Mouse (Mus musculus): ENCODE measurements around the gene Ccdc47. TPM values are rescaled to one million over a fixed set of nuclear protein-coding genes. Genes with fewer than 3 reads are reported as not detected.

Ccdc47 gene
- polyA plus RNA-seq, 1 experiment from 2014 or later, result 69.9 TPM

GRCm38 (mm10) chr11:106170807-106171206 lies 45.3 kb downstream of the Ccdc47 start:
- 83% methylated on average over 7 of the region's 7 CpGs for WGBS
- Histone ChIP-seq H3K27me3 (ENCODE audit: low read depth, poor library complexity, severe bottlenecking) (no peaks in the 10 kb centered on the region), H3K36me3 (peaks cover 66% of the 10 kb centered on the region), H3K4me3 (no peak overlapping the region), H3K27ac (replicated peaks) (no peak overlapping the region), H3K9me3 (replicated peaks) (no peaks in the 10 kb centered on the region), H3K4me1 (no peaks in the 10 kb centered on the region)
- DNase-seq (ENCODE audit: low spot score), result no peak

GRCm38 (mm10) chr11:106167435-106167834 lies 48.7 kb downstream of the Ccdc47 start:
- H3K4me3 ChIP-seq, result no peak overlapping the region
- H3K9me3 ChIP-seq (replicated peaks), result no peaks in the 10 kb centered on the region
- WGBS, result 89% methylated on average over 5 of the region's 5 CpGs
- peaks cover 86% of the 10 kb centered on the region for H3K36me3 ChIP-seq
- H3K4me1 ChIP-seq, result no peaks in the 10 kb centered on the region
- no peaks in the 10 kb centered on the region for H3K27me3 ChIP-seq (ENCODE audit: low read depth, poor library complexity, severe bottlenecking)
- no peak for DNase-seq (ENCODE audit: low spot score)
- no peak overlapping the region for H3K27ac ChIP-seq (replicated peaks)

GRCm38 (mm10) chr11:106164601-106165180 lies 51.5 kb downstream of the Ccdc47 start:
- 89% methylated on average over 16 of the region's 16 CpGs for WGBS
- Histone ChIP-seq H3K36me3 (peaks cover 71% of the 10 kb centered on the region), H3K27me3 (ENCODE audit: low read depth, poor library complexity, severe bottlenecking) (no peaks in the 10 kb centered on the region), H3K27ac (replicated peaks) (no peak overlapping the region), H3K4me1 (peaks cover 18% of the 10 kb centered on the region), H3K9me3 (replicated peaks) (no peaks in the 10 kb centered on the region), H3K4me3 (no peak overlapping the region)
- no peak for DNase-seq (ENCODE audit: low spot score)

GRCm38 (mm10) chr11:106163546-106163945 lies 52.6 kb downstream of the Ccdc47 start:
- Histone ChIP-seq H3K4me3 (no peak overlapping the region), H3K4me1 (peaks cover 30% of the 10 kb centered on the region), H3K27me3 (ENCODE audit: low read depth, poor library complexity, severe bottlenecking) (no peaks in the 10 kb centered on the region), H3K9me3 (replicated peaks) (no peaks in the 10 kb centered on the region), H3K36me3 (peaks cover 70% of the 10 kb centered on the region), H3K27ac (replicated peaks) (no peak overlapping the region)
- WGBS, result 90% methylated on average over 4 of the region's 4 CpGs
- DNase-seq (ENCODE audit: low spot score), result no peak

GRCm38 (mm10) chr11:106162237-106162636 lies 53.9 kb downstream of the Ccdc47 start:
- peaks cover 39% of the 10 kb centered on the region for H3K4me1 ChIP-seq
- 86% methylated on average over 2 of the region's 2 CpGs for WGBS
- no peak for DNase-seq (ENCODE audit: low spot score)
- H3K27ac ChIP-seq (replicated peaks), result no peak overlapping the region
- no peaks in the 10 kb centered on the region for H3K9me3 ChIP-seq (replicated peaks)
- no peaks in the 10 kb centered on the region for H3K27me3 ChIP-seq (ENCODE audit: low read depth, poor library complexity, severe bottlenecking)
- peaks cover 72% of the 10 kb centered on the region for H3K36me3 ChIP-seq
- H3K4me3 ChIP-seq, result no peak overlapping the region

- Histone ChIP-seq H3K4me1 (peaks cover 39% of the 10 kb centered on the region), H3K27ac (replicated peaks) (peak within 1 kb of the TSS; percentile 93), H3K4me3 (peak within 1 kb of the TSS; percentile 92), H3K9me3 (replicated peaks) (no peaks in the 10 kb centered on the region), H3K36me3 (peaks cover 72% of the 10 kb centered on the region), H3K27me3 (ENCODE audit: low read depth, poor library complexity, severe bottlenecking) (no peaks in the 10 kb centered on the region)
- no peak for DNase-seq (ENCODE audit: low spot score)
- 31% methylated on average over 22 of the region's 22 CpGs for WGBS
Measured at GRCm38 (mm10) chr11:106160841-106161721, 55.1 kb downstream of the Ccdc47 start, which contains the start of the genes Gm10840 and Limd2. Gene Gm10840, plus strand, starts transcription at chr11:106160850. Gene Limd2, minus strand, starts transcription at chr11:106160860.

GRCm38 (mm10) chr11:106159921-106160840 lies 56.0 kb downstream of the Ccdc47 start:
- H3K27me3 ChIP-seq (ENCODE audit: low read depth, poor library complexity, severe bottlenecking), result no peaks in the 10 kb centered on the region
- under 1% methylated on average over 95 of the region's 106 CpGs for WGBS
- H3K36me3 ChIP-seq, result peaks cover 72% of the 10 kb centered on the region
- DNase-seq (ENCODE audit: low spot score), result peak; percentile 86
- H3K4me1 ChIP-seq, result peaks cover 39% of the 10 kb centered on the region
- H3K27ac ChIP-seq (replicated peaks), result peak overlapping the region; percentile 93
- H3K9me3 ChIP-seq (replicated peaks), result no peaks in the 10 kb centered on the region
- peak overlapping the region; percentile 92 for H3K4me3 ChIP-seq

- WGBS, result 3% methylated on average over 25 of the region's 25 CpGs
- Histone ChIP-seq H3K4me1 (peaks cover 39% of the 10 kb centered on the region), H3K27ac (replicated peaks) (peak overlapping the region; percentile 93), H3K36me3 (peaks cover 72% of the 10 kb centered on the region), H3K4me3 (peak overlapping the region; percentile 92), H3K9me3 (replicated peaks) (no peaks in the 10 kb centered on the region), H3K27me3 (ENCODE audit: low read depth, poor library complexity, severe bottlenecking) (no peaks in the 10 kb centered on the region)
- DNase-seq (ENCODE audit: low spot score), result peak; percentile 67
Measured at GRCm38 (mm10) chr11:106159216-106159920, 56.8 kb downstream of the Ccdc47 start.

GRCm38 (mm10) chr11:106158930-106159215 lies 57.3 kb downstream of the Ccdc47 start:
- Histone ChIP-seq H3K4me1 (peaks cover 39% of the 10 kb centered on the region), H3K27me3 (ENCODE audit: low read depth, poor library complexity, severe bottlenecking) (no peaks in the 10 kb centered on the region), H3K4me3 (peak overlapping the region; percentile 92), H3K27ac (replicated peaks) (peak overlapping the region; percentile 93), H3K9me3 (replicated peaks) (no peaks in the 10 kb centered on the region), H3K36me3 (peaks cover 72% of the 10 kb centered on the region)
- WGBS, result 50% methylated on average over 9 of the region's 9 CpGs
- DNase-seq (ENCODE audit: low spot score), result no peak

GRCm38 (mm10) chr11:106158081-106158929 lies 57.8 kb downstream of the Ccdc47 start:
- WGBS, result 63% methylated on average over 14 of the region's 14 CpGs
- peaks cover 72% of the 10 kb centered on the region for H3K36me3 ChIP-seq
- peak overlapping the region; percentile 92 for H3K4me3 ChIP-seq
- peaks cover 39% of the 10 kb centered on the region for H3K4me1 ChIP-seq
- H3K27me3 ChIP-seq (ENCODE audit: low read depth, poor library complexity, severe bottlenecking), result no peaks in the 10 kb centered on the region
- DNase-seq (ENCODE audit: low spot score), result peak; percentile 32
- H3K27ac ChIP-seq (replicated peaks), result peak overlapping the region; percentile 93
- H3K9me3 ChIP-seq (replicated peaks), result no peaks in the 10 kb centered on the region

GRCm38 (mm10) chr11:106157154-106157553 lies 59.0 kb downstream of the Ccdc47 start:
- Histone ChIP-seq H3K4me1 (peaks cover 39% of the 10 kb centered on the region), H3K36me3 (peaks cover 72% of the 10 kb centered on the region), H3K9me3 (replicated peaks) (no peaks in the 10 kb centered on the region), H3K27me3 (ENCODE audit: low read depth, poor library complexity, severe bottlenecking) (no peaks in the 10 kb centered on the region), H3K27ac (replicated peaks) (no peak overlapping the region), H3K4me3 (peak overlapping the region; percentile 18; the same call in 1 of the 2 replicates)
- no peak for DNase-seq (ENCODE audit: low spot score)
- WGBS, result 93% methylated on average over 7 of the region's 7 CpGs
